Mouse (Mus musculus) hindbrain, embryonic 15.5 days (tissue): ENCODE data around the gene Rpia. TPM values are rescaled to one million over a fixed set of nuclear protein-coding genes. Genes with fewer than 3 reads are reported as not detected.

Source experiments
- ATAC-seq: fragments of 200-750 bp; cut with Nextera tagmentation; 2 replicates; pipeline ENCODE4 v1.8.0; 2017; ENCODE audit warnings: low read depth, moderate number of reproducible peaks, moderate TSS enrichment; ENCODE audit not compliant: low FRiP score
- H3K27ac ChIP-seq: fragments of 300-500 bp; sonication (generic); replicated peaks from 2 replicates; pipeline ENCODE4 v1.5.1; 2015; ENCODE audit warnings: mild to moderate bottlenecking, inconsistent platforms
- H3K27me3 ChIP-seq: fragments of 300-500 bp; sonication (generic); 2 replicates; pipeline ENCODE4 v1.6.1; 2015; ENCODE audit warnings: control low read depth, inconsistent platforms
- H3K36me3 ChIP-seq: fragments of 300-500 bp; sonication (generic); 2 replicates; pipeline ENCODE4 v1.6.1; 2015; ENCODE audit warnings: control low read depth, inconsistent platforms
- H3K4me1 ChIP-seq: fragments of 300-500 bp; sonication (generic); replicated peaks from 2 replicates; pipeline ENCODE4 v1.6.1; 2015; ENCODE audit warnings: control low read depth, inconsistent platforms
- H3K4me2 ChIP-seq: fragments of 300-500 bp; sonication (generic); 2 replicates; pipeline ENCODE4 v1.6.1; 2015; ENCODE audit warnings: moderate library complexity, mild to moderate bottlenecking, inconsistent platforms
- H3K4me3 ChIP-seq: fragments of 300-500 bp; sonication (generic); 2 replicates; pipeline ENCODE4 v1.5.1; 2015; ENCODE audit warnings: mild to moderate bottlenecking, inconsistent platforms
- H3K9ac ChIP-seq: fragments of 300-500 bp; sonication (generic); 2 replicates; pipeline ENCODE4 v1.6.1; 2015; ENCODE audit warnings: inconsistent platforms
- H3K9me3 ChIP-seq: fragments of 300-500 bp; sonication (generic); 2 replicates; pipeline ENCODE4 v1.6.1; 2016; ENCODE audit warnings: control low read depth, inconsistent platforms
- WGBS: fragments of 180-500 bp; shearing (Covaris S2); methylation state at CpG from one replicate; pipeline ENCODE4 v1.1.7; 2015; 5-methylcytosine and 5-hydroxymethylcytosine counted together
- polyA plus RNA-seq: library from polyadenylated mRNA; unstranded; fragments of >200 nt; fragmentation: Nextera tagmentation; extraction: Ambion mirVana; gene quantifications from 2 replicates; pipeline ENCODE4 v1.2.1, GENCODE M21; 2015

Rpia gene
- polyA plus RNA-seq, 1 experiment from 2014 or later = 2.8 TPM

DNA sequence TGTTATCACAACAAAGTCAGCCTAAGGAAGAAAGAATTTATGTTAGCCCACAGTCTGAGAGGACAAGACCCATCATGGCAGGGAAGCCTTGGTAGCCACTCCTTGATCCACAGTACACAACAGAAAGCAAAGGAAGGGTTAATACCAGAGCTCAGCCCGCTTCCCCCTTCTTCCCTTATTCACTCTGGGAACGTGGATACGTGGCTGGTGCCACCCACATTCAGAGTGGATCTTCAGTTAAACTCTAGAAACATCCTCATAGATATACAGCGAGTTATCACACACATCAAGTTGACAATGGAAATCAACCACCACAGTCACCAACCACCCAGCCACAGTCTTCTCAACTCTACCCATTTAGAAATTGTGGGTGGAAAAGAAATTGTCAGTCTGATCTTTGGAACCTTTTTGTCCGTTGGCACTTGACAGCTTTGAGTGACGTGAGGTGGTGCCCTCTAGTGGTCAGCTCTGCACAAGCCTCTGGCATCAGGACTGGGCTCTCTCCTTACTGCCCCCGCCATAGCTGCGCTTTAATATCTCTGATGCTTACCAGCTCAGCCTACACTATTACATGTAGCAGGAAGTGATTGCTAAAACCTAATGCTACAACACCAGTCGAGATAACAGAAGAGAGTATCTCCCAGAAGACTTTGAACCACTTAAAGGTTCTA is 5.7 kb upstream of the Rpia start:
- WGBS = 28% methylated on average over 9 of the region's 9 CpGs
- peak; percentile 70 for ATAC-seq
- H3K36me3 ChIP-seq = no peaks in the 10 kb centered on the region
- no peaks in the 10 kb centered on the region for H3K9me3 ChIP-seq
- no peak overlapping the region for H3K4me3 ChIP-seq
- no peak overlapping the region for H3K27ac ChIP-seq
- H3K4me1 ChIP-seq = peaks cover 2% of the 10 kb centered on the region
- H3K9ac ChIP-seq = no peak overlapping the region
- H3K27me3 ChIP-seq = no peaks in the 10 kb centered on the region
- no peak overlapping the region for H3K4me2 ChIP-seq

DNA sequence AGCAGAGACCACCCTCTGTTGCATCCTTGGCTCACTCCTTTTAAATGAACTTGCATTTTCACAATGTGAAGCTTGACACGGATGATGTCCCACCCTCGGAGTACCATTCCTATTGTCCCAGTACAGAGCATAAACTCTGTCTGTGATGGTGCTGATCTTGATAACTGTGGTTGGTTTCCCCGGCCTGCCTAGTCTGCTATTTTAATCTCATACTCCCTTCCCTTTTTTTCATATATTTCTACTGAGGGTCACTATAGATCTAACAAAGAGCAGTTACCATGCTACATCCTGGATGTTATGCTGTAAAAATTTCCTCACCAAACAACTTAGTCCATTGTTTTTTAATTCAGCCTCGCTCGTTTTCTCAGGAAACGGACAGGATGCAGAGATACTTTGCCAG is 4.9 kb upstream of the Rpia start:
- Histone ChIP-seq H3K27ac (no peak overlapping the region), H3K36me3 (no peaks in the 10 kb centered on the region), H3K4me2 (no peak overlapping the region), H3K27me3 (no peaks in the 10 kb centered on the region), H3K4me1 (peaks cover 5% of the 10 kb centered on the region), H3K4me3 (no peak overlapping the region), H3K9me3 (no peaks in the 10 kb centered on the region), H3K9ac (no peak overlapping the region)
- WGBS = 85% methylated on average over 6 of the region's 6 CpGs
- no peak for ATAC-seq

DNA sequence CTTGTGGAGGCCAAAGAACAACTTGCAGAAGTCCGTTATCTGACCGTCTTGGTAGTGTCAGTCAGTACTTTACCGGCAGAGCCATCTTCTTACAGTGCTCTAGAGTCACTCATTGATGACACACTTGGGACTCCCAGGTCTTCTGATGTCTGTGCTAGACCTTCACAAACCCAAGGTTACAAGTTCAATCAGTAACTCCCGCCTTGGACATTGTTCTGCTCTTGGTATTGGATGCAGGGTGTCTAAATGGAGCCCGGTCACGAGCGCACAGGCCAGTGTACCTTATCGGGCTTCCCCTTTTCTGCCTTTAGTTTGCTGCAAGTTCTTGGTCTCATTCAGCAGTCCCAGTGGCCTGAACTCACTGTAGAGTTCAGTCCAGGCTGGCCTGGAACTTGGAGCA is 612 bp upstream of the Rpia start:
- H3K4me3 ChIP-seq = peak overlapping the region; percentile 68
- no peaks in the 10 kb centered on the region for H3K9me3 ChIP-seq
- H3K4me2 ChIP-seq = peak overlapping the region; percentile 85
- H3K27ac ChIP-seq = no peak overlapping the region
- H3K9ac ChIP-seq = peak overlapping the region; percentile 65
- no peaks in the 10 kb centered on the region for H3K27me3 ChIP-seq
- H3K36me3 ChIP-seq = no peaks in the 10 kb centered on the region
- peak; percentile 10; the same call in 1 of the 2 replicates for ATAC-seq
- peaks cover 20% of the 10 kb centered on the region for H3K4me1 ChIP-seq
- WGBS = 38% methylated on average over 8 of the region's 8 CpGs

DNA sequence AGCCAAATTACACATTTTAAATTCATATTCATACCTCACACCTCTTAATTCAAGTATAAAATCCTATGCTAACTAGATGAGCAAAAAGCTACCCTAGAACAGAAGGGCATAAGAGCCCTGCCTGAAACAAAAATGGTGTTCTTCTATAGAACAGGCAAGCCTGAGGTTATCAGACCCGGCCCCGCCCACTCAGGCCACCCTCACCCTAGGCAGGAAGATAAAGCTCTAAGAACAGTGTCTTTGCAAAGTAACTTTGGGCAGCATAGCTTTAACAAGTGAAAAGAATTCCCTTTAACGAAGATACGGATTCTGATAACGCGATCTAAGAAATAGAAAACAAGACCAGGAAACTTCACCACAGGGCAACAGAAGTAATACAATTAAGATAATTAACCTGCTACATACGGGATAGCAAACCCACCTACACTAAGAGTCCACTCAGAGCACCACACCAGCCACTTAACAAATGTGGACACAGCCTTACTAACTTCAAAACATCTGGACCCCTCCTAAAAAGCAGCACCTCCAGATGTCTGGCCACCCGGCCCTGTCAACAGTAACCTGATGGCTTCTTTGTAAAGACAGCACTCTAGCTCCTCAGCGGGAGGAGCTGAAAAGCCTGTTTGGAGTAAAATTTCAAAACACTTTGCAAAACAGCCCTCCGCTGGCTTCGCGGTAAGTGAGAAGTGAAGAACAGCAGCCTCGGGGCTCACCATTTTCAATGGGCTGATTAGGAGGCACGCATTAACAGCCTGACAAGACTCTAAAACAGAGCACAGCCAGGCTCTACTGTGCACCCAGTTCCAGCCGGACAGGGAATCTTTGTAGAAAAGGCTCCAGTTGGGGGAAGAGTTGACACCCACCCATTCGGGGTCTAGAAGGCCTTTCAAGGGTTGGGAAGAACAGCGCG is 925 bp downstream of the Rpia start:
- Histone ChIP-seq H3K27ac (peak overlapping the region; percentile 75), H3K4me1 (peaks cover 24% of the 10 kb centered on the region), H3K4me2 (peak overlapping the region; percentile 85), H3K27me3 (no peaks in the 10 kb centered on the region), H3K4me3 (peak overlapping the region; percentile 68), H3K36me3 (no peaks in the 10 kb centered on the region), H3K9ac (peak overlapping the region; percentile 65), H3K9me3 (no peaks in the 10 kb centered on the region)
- 10% methylated on average over 18 of the region's 18 CpGs for WGBS
- ATAC-seq = peak; percentile 35

DNA sequence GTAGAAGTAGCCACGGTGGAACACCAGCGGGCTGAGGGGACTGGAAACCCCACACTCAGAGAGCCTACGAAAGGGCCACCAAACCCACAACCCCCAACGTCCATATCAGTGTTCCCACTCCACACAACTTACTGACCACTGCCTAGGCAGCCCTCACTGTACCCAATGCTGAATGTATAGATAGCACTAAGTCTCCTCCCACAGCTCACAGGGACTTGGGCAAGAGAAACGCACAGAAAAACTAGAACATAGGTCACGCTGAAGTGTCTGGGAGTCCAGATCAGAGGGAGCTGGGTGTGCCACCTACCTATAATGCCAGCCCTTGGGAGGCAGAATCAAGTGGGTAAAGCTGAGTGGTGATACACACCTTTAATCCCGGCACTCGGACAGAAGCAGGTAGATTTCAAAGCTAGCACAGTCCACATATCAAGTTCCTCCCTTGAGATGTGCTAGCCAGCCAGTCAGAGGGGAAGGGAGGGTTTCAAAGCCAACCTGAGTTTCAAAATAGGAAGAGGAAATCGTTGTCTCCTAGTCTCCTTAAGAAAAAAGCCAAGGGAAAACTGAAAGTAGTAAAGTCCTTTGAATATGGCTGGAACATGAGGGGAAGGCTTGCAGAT is 1.9 kb downstream of the Rpia start:
- H3K4me2 ChIP-seq = peak overlapping the region; percentile 85
- WGBS = 89% methylated on average over 9 of the region's 9 CpGs
- no peaks in the 10 kb centered on the region for H3K9me3 ChIP-seq
- no peaks in the 10 kb centered on the region for H3K27me3 ChIP-seq
- H3K36me3 ChIP-seq = no peaks in the 10 kb centered on the region
- H3K4me3 ChIP-seq = peak overlapping the region; percentile 68
- peaks cover 28% of the 10 kb centered on the region for H3K4me1 ChIP-seq
- H3K27ac ChIP-seq = no peak overlapping the region
- ATAC-seq = no peak
- peak overlapping the region; percentile 65; the same call in 1 of the 2 replicates for H3K9ac ChIP-seq

DNA sequence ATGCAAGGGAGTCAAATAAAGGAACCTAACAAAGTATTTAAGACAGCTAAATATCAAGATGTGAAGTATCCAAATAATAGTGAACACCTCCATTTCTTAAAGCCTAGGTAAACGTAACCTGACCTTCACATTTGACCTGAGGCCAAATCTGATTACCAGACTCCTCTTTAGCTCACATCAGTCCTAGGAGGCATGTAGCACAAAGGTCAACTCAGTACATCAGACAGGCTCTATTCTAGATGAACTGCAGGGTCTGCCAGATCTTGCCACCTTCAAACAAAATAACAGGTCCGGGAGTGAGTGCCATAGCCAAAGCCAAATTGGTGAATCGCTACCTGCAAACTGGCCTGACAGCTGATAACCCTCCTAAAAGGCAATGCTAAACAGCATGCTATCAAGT is 2.9 kb downstream of the Rpia start:
- WGBS = 95% methylated on average over 3 of the region's 3 CpGs
- Histone ChIP-seq H3K4me3 (no peak overlapping the region), H3K4me2 (no peak overlapping the region), H3K36me3 (0 out of 2 replicates have a peak, but pooled peaks cover 5% of the 10 kb centered on the region), H3K9me3 (no peaks in the 10 kb centered on the region), H3K9ac (no peak overlapping the region), H3K4me1 (peaks cover 28% of the 10 kb centered on the region), H3K27me3 (no peaks in the 10 kb centered on the region), H3K27ac (no peak overlapping the region)
- ATAC-seq = no peak

DNA sequence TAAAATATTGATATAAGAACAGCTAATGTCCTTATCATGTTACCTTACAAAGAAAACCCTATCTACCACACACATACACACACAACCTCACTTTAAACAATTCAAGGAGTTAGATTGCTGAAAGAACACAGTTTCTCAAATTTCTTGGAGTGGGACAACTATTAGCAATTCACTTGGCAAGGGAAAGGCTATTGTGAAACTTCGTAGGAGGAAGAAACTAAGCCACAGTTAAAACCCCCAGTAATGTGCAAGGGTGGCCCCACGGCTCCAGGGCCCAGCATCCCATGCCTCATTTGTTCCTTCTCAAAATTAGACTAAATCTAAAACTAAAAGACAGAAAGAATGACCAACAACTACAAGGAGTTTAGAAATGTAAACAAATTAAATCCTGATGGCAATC is 4.5 kb downstream of the Rpia start:
- H3K4me2 ChIP-seq = no peak overlapping the region
- no peaks in the 10 kb centered on the region for H3K9me3 ChIP-seq
- H3K4me1 ChIP-seq = peaks cover 24% of the 10 kb centered on the region
- WGBS = 74% methylated on average over 2 of the region's 2 CpGs
- ATAC-seq = no peak
- H3K4me3 ChIP-seq = no peak overlapping the region
- H3K27me3 ChIP-seq = no peaks in the 10 kb centered on the region
- H3K27ac ChIP-seq = no peak overlapping the region
- H3K36me3 ChIP-seq = peaks cover 14% of the 10 kb centered on the region; the same call in 1 of the 2 replicates
- no peak overlapping the region for H3K9ac ChIP-seq

DNA sequence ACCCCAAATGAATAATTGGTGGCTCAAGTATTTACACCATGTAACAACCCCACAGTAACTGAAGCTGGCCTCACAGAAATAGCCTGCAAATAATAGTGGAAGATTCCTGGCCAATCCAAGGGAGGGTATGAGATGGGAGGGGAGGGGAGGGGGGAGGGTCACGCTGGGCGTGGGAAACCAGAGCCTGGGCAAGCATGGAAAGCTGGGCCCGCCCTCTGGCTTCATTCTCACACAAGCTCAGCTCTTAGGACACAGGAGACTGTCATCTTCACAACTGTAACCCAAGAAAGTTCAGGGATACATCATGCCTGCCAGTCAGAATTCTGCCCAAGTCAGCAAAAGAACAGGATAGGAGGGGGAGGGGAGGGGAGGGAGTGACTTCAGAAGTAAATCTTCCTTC is 6.2 kb downstream of the Rpia start:
- Histone ChIP-seq H3K27me3 (no peaks in the 10 kb centered on the region), H3K27ac (no peak overlapping the region), H3K4me1 (peaks cover 19% of the 10 kb centered on the region), H3K4me2 (no peak overlapping the region), H3K36me3 (peaks cover 14% of the 10 kb centered on the region; the same call in 1 of the 2 replicates), H3K9ac (no peak overlapping the region), H3K4me3 (no peak overlapping the region), H3K9me3 (no peaks in the 10 kb centered on the region)
- no peak for ATAC-seq
- 21% methylated on average over 3 of the region's 3 CpGs for WGBS

DNA sequence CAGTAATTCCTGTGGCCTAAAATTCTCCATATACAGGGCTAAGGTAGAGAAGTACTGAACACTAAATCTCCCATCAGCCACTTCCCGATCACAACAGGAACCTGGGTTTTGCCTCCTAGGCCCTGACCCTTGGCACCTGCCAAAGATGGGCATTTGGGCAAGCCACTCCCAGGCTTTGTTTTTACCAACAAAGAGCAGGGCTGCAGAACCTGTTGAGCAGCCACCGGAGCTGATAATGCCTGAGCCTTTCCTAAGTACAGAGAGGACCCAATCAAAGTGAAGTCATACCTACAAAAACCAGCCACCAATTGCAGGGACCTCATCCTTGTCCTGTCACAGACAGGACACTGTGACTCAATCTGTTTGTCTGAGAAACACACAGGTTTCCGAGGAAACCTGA is 7.2 kb downstream of the Rpia start:
- H3K36me3 ChIP-seq = peaks cover 16% of the 10 kb centered on the region; the same call in 1 of the 2 replicates
- no peak for ATAC-seq
- no peak overlapping the region for H3K27ac ChIP-seq
- H3K9ac ChIP-seq = no peak overlapping the region
- WGBS = 87% methylated on average over 3 of the region's 3 CpGs
- H3K4me3 ChIP-seq = no peak overlapping the region
- peaks cover 9% of the 10 kb centered on the region for H3K4me1 ChIP-seq
- H3K9me3 ChIP-seq = no peaks in the 10 kb centered on the region
- no peak overlapping the region for H3K4me2 ChIP-seq
- no peaks in the 10 kb centered on the region for H3K27me3 ChIP-seq

DNA sequence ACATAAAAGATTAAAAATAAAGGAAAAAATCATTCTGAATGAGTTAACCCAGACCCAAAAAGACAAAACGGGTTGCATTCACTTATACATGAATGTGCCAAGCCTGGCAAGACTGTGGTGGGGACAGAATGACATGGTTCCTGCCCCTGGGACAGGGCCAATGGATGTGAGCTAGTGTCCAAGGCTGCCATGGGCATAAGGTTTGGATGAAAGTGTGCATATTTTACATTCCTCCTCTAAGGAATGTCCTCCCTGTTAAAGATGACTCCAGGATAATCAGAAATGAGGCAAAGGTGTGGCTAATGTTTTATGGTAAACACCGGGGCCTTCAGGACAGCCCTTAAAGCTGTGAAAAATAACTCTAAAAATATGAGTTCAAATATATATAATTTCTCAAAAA is 10.7 kb downstream of the Rpia start:
- Histone ChIP-seq H3K36me3 (peaks cover 17% of the 10 kb centered on the region; the same call in 1 of the 2 replicates), H3K4me3 (no peak overlapping the region), H3K4me1 (0 out of 2 replicates have a peak, but pooled peaks cover 6% of the 10 kb centered on the region), H3K27ac (no peak overlapping the region), H3K27me3 (no peaks in the 10 kb centered on the region), H3K4me2 (no peak overlapping the region), H3K9me3 (no peaks in the 10 kb centered on the region), H3K9ac (no peak overlapping the region)
- no peak for ATAC-seq
- WGBS = 94% methylated on average over 2 of the region's 2 CpGs

DNA sequence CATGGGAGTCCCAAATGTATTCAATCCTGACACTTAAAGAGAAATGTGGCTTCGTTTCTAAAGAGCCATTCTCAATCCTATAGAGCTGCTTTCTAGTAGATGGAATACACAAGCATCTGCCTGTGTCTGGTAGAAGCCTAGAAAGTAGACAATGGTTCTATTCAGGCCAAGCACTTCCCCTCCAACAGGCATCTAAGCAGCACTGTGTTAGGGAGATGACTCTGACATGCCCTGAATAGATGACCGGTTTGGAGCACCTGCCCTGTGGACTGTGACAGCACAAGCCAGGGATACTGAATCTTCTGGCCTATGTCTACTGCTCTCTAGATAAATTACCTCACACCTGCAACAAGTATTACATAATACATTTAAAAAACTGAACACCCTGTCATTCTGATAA is 17.7 kb downstream of the Rpia start:
- Histone ChIP-seq H3K9me3 (no peaks in the 10 kb centered on the region), H3K4me2 (no peak overlapping the region), H3K4me1 (no peaks in the 10 kb centered on the region), H3K9ac (no peak overlapping the region), H3K27me3 (no peaks in the 10 kb centered on the region), H3K4me3 (no peak overlapping the region), H3K36me3 (peaks cover 37% of the 10 kb centered on the region), H3K27ac (no peak overlapping the region)
- 38% methylated on average over 2 of the region's 2 CpGs for WGBS
- ATAC-seq = peak; percentile 63

DNA sequence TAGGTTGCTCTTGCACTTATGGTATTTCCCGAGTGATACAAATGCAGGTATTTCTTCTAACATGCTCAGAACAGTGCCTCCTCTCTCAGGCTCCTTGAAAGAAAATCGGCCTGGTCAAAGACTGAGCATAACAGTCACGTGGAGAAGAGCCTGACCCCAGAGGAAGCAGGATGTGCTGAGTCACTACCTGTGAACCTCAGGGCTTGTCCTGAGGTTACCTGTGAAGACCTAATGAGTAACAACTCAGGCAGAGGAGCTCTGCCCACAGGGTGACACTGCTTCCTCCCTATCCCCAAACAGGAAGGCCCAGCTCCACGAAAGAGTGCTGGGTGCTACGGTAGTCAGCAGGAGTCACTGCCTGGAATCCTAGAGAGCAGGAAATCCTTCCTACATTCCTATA is 18.3 kb downstream of the Rpia start:
- H3K4me3 ChIP-seq = no peak overlapping the region
- no peak overlapping the region for H3K9ac ChIP-seq
- WGBS = 83% methylated on average over 5 of the region's 5 CpGs
- no peak overlapping the region for H3K27ac ChIP-seq
- no peaks in the 10 kb centered on the region for H3K4me1 ChIP-seq
- H3K4me2 ChIP-seq = no peak overlapping the region
- no peaks in the 10 kb centered on the region for H3K27me3 ChIP-seq
- H3K36me3 ChIP-seq = peaks cover 38% of the 10 kb centered on the region
- no peaks in the 10 kb centered on the region for H3K9me3 ChIP-seq
- no peak for ATAC-seq
